Mouse (Mus musculus) neural tube, embryonic 15.5 days (tissue): Measurements from ENCODE around the gene Ptdss2. TPM values are rescaled to one million over a fixed set of nuclear protein-coding genes. Genes with fewer than 3 reads are reported as not detected.
A peak's percentile ranks its signal among the peaks of the same experiment; 100 is the strongest.

Experiments used
- ATAC-seq: fragments of 200-750 bp; cut with Nextera tagmentation; 2 replicates; pipeline ENCODE4 v1.8.0; 2017; ENCODE audit warnings: mild to moderate bottlenecking, moderate TSS enrichment, moderate library complexity; ENCODE audit not compliant: low FRiP score
- H3K27ac ChIP-seq: fragments of 300-500 bp; sonication (generic); replicated peaks from 2 replicates; pipeline ENCODE4 v1.5.1; 2015; ENCODE audit warnings: mild to moderate bottlenecking, inconsistent platforms
- H3K27me3 ChIP-seq: fragments of 300-500 bp; sonication (generic); replicated peaks from 2 replicates; pipeline ENCODE4 v1.6.1; 2015; ENCODE audit warnings: inconsistent platforms
- H3K36me3 ChIP-seq: fragments of 300-500 bp; sonication (generic); 2 replicates; pipeline ENCODE4 v1.6.1; 2015; ENCODE audit warnings: inconsistent platforms
- H3K4me1 ChIP-seq: fragments of 300-500 bp; sonication (generic); 2 replicates; pipeline ENCODE4 v1.6.1; 2015; ENCODE audit warnings: inconsistent platforms
- H3K4me2 ChIP-seq: fragments of 300-500 bp; sonication (generic); 2 replicates; pipeline ENCODE4 v1.6.1; 2015; ENCODE audit warnings: inconsistent platforms, mild to moderate bottlenecking, moderate library complexity
- H3K4me3 ChIP-seq: fragments of 300-500 bp; sonication (generic); replicated peaks from 2 replicates; pipeline ENCODE4 v1.5.1; 2015; ENCODE audit warnings: mild to moderate bottlenecking, inconsistent platforms
- H3K9ac ChIP-seq: fragments of 300-500 bp; sonication (generic); replicated peaks from 2 replicates; pipeline ENCODE4 v1.6.1; 2015; ENCODE audit warnings: mild to moderate bottlenecking, inconsistent platforms
- H3K9me3 ChIP-seq: fragments of 300-500 bp; sonication (generic); replicated peaks from 2 replicates; pipeline ENCODE4 v1.6.1; 2016; ENCODE audit warnings: inconsistent platforms
- WGBS: fragments of 180-500 bp; shearing (Covaris S2); methylation state at CpG from one replicate; pipeline ENCODE4 v1.1.7; 2015; ENCODE audit warnings: mixed read lengths; 5-methylcytosine and 5-hydroxymethylcytosine counted together
- polyA plus RNA-seq: library from polyadenylated mRNA; unstranded; fragments of >200 nt; fragmentation: Nextera tagmentation; extraction: Ambion mirVana; gene quantifications from 2 replicates; pipeline ENCODE4 v1.2.1, GENCODE M21; 2015

Gene Ptdss2
- polyA plus RNA-seq, 1 experiment from 2014 or later: 86.7 TPM

DNA sequence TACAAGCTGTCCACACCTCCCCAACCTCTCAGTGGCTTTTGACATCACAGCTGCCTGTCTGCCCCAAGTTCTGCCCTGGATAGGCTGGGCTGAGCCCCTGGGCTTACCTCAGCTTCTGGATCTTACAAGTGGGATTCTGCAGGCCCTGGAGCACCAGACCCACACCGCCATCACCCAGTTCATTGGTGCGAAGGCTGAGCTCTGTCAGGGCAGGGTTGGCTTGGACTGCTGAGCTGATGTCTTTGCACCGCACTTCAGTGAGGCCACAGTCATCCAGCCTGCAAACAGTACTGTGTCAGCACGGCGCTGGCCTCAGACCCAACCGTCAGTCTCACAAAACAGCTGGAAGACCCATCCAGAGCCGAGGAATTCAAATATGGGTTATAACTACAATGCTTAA lies 42.2 kb downstream of the Ptdss2 start:
- H3K4me1 ChIP-seq: peaks cover 15% of the 10 kb centered on the region

DNA sequence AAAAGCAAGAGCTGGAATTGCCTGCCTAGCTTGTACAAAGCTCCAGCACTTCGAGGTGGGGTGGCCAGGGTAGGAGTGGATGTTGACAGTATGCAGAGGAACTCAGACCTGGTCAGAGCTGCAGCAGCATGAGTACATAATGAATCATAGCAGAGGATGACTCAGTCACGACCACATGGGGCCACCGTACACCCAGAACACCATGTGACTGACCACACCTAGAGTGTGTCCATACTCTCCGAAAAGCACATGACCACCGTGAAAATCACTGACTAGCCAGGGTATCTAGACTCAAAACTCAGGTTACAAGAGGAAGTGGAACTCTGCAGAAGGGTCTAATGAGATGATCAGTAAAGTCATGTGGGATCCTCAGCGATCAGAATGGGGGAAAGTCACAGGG lies 42.7 kb downstream of the Ptdss2 start:
- Histone ChIP-seq H3K9me3 (no peaks in the 10 kb centered on the region), H3K4me3 (no peak overlapping the region), H3K4me1 (peaks cover 15% of the 10 kb centered on the region), H3K9ac (no peak overlapping the region), H3K27ac (no peak overlapping the region), H3K36me3 (peaks cover 37% of the 10 kb centered on the region), H3K4me2 (no peak overlapping the region), H3K27me3 (no peaks in the 10 kb centered on the region)
- 90% methylated on average over 6 of the region's 6 CpGs for WGBS
- no peak for ATAC-seq

More for the DNA sequence above, 42.2 kb downstream of the Ptdss2 start:
- ATAC-seq: no peak
- no peak overlapping the region for H3K4me3 ChIP-seq
- WGBS: 93% methylated on average over 7 of the region's 7 CpGs
- H3K9ac ChIP-seq: no peak overlapping the region
- no peak overlapping the region for H3K4me2 ChIP-seq
- no peak overlapping the region for H3K27ac ChIP-seq
- H3K27me3 ChIP-seq: no peaks in the 10 kb centered on the region
- H3K9me3 ChIP-seq: no peaks in the 10 kb centered on the region
- H3K36me3 ChIP-seq: peaks cover 39% of the 10 kb centered on the region

DNA sequence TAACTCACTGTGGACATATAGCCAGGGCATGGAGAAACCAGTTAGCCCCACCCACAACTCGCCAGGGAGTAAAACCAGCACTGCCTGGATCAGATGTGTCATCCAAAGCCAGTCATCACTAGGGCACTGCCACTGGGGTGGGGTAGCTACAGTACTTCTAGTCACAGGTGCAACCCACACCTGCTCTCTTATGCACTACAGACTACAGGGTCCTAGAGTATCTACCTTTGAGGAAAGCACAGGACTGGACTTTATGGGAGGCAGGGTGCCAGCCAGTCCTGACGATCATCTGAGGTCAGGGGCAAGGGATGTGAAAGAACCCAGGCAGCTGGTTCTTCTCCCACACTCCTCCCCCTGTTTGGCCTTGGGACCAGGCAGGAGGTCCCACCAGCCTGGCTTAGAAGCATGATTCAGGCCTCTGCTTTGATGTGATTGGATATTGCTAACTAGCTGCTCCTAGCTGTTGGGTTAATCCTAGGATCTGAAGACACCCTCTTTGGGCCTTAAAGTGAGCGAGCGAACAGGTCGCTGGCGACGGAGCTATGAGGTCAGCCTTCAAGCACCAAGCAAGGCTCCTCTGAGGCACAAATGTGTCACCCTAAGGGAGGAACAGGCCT lies 45.8 kb downstream of the Ptdss2 start:
- WGBS: 17% methylated on average over 7 of the region's 7 CpGs
- Histone ChIP-seq H3K9ac (peak overlapping the region; percentile 47), H3K9me3 (no peaks in the 10 kb centered on the region), H3K4me3 (peak overlapping the region; percentile 37), H3K4me1 (peaks cover 20% of the 10 kb centered on the region), H3K27me3 (no peaks in the 10 kb centered on the region), H3K36me3 (peaks cover 13% of the 10 kb centered on the region), H3K27ac (0 out of 2 replicates have a peak overlapping the region, but pooled peaks have one; percentile 4), H3K4me2 (peak overlapping the region; percentile 54)
- no peak for ATAC-seq

DNA sequence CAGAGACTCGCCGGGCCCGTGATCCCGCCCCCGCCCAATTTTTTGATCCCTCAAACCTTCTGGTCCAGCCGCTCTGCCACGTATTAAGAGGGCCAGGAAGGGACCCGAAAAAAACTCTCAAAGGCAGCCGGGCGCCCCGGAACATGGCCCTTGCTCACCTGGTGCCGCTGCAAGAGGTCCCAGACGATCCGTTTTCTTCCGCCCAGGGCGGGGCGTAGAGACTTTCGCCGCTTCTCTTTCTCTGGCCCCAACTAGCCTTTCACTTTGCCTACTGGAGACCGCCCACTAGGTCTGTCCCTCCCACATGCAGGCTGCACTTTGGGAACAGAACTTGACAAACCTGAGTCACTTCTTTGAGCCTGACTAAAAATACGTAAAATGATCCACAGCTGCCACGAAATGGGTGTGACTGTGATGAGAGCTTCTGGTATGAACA lies 46.4 kb downstream of the Ptdss2 start:
- Histone ChIP-seq H3K36me3 (peaks cover 10% of the 10 kb centered on the region; the same call in 1 of the 2 replicates), H3K9ac (peak overlapping the region; percentile 47), H3K4me1 (peaks cover 25% of the 10 kb centered on the region), H3K4me3 (peak overlapping the region; percentile 37), H3K9me3 (no peaks in the 10 kb centered on the region), H3K27me3 (no peaks in the 10 kb centered on the region), H3K27ac (0 out of 2 replicates have a peak overlapping the region, but pooled peaks have one; percentile 4), H3K4me2 (peak overlapping the region; percentile 54)
- 6% methylated on average over 22 of the region's 22 CpGs for WGBS
- no peak for ATAC-seq

DNA sequence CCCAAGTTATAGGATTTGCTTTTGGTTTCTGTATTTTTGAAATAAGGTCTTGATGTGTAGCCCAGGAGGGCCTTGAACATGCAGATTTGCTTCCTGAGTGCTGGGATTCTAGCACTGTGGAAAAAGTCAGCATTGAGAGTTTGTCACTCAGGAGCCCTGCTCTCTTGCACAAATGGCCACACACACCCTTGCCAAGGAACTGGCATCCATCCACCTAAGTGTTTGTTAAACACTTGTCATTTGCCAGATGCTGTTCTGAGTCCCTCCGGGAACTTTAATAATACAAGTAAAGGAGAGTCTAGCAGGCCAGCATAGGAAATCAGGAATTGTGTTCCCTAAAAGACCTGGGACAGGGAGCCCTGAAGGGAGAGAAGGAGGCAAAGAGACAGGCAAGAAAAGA lies 47.1 kb downstream of the Ptdss2 start:
- no peak overlapping the region for H3K4me3 ChIP-seq
- no peak for ATAC-seq
- no peaks in the 10 kb centered on the region for H3K27me3 ChIP-seq
- 68% methylated on average over 1 of the region's 1 CpGs for WGBS
- H3K9me3 ChIP-seq: no peaks in the 10 kb centered on the region
- H3K4me2 ChIP-seq: no peak overlapping the region
- H3K9ac ChIP-seq: 0 out of 2 replicates have a peak overlapping the region, but pooled peaks have one; percentile 2
- H3K27ac ChIP-seq: no peak overlapping the region; the same call in 1 of the 2 replicates
- peaks cover 26% of the 10 kb centered on the region for H3K4me1 ChIP-seq
- H3K36me3 ChIP-seq: peaks cover 7% of the 10 kb centered on the region; the same call in 1 of the 2 replicates

DNA sequence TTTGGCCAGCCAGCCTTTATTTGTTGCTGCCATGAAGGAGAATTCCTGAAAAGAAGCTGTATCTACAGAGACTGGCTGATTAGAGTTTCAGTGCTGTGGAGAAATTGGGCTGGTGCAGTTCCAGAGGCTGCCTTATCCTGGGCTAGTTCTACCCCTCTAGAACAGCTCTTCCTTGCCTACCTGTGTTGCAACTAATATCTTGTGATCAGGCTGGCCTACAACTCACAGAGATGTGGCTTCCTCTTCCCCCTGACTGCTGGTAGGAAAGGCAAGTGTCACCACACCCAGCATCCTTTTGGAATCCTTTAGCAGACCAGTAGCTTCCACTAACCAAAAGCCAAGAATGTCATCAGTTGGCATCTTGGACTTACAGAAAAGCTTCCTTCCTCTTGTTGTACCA lies 47.7 kb downstream of the Ptdss2 start:
- no peak for ATAC-seq
- H3K36me3 ChIP-seq: peaks cover 7% of the 10 kb centered on the region; the same call in 1 of the 2 replicates

DNA sequence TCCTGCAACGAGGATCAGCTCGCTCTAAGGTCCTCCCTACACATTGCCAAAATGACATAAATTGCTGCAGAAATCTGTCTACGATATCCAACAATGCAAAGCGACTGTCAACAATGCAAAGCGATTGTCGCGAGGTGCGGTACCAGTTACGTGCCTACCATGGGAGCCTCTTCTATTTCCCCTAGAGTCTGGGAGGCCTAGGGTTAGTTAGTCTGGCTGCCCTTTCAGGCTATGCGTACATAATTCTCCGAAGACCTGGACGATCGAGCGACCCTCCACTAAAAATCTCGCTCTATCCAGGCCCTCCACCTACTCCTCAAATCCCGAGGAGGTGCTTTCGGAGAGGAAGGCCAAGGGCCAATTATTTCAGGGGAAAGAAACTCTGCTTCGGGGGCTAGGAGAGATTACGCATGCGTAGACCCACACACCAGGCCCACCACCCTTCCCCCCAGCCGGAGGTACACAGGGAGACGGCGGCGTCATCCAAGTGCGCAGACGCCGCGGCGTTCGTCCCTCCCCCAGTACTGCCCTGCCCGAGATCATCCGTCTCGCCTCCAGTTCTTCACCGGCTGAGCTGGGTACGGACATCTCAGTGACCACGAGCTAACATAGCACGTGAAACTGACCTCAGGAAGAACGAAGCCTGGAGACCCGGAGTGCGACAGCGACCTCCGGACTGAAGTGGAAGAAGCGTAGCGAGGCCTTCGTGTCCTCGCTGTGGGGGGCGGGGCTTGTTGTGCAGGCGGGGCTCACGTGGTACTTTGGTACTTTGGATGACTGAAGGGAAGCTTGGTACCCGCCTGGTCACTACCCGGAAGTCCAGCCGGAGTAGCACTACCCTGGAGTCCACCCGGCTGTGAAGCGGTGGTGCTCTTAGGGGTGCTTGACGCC lies 50.2 kb downstream of the Ptdss2 start, which contains the start of gene Rnh1:
Gene Rnh1, minus strand, starts transcription at position 742 of the 891 bp plus-strand sequence.
- H3K4me3 ChIP-seq: peak within 1 kb of the TSS; percentile 55
- peaks cover 29% of the 10 kb centered on the region for H3K4me1 ChIP-seq
- H3K9ac ChIP-seq: peak within 1 kb of the TSS; percentile 59
- H3K27ac ChIP-seq: peak within 1 kb of the TSS; percentile 96
- H3K9me3 ChIP-seq: no peaks in the 10 kb centered on the region
- ATAC-seq: peak; percentile 98
- WGBS: 2% methylated on average over 55 of the region's 55 CpGs
- peak within 1 kb of the TSS; percentile 83 for H3K4me2 ChIP-seq
- H3K36me3 ChIP-seq: no peaks in the 10 kb centered on the region
- no peaks in the 10 kb centered on the region for H3K27me3 ChIP-seq

More for the DNA sequence above, 47.7 kb downstream of the Ptdss2 start:
- Histone ChIP-seq H3K27me3 (no peaks in the 10 kb centered on the region), H3K4me1 (peaks cover 26% of the 10 kb centered on the region), H3K27ac (no peak overlapping the region), H3K9me3 (no peaks in the 10 kb centered on the region), H3K4me3 (no peak overlapping the region), H3K9ac (0 out of 2 replicates have a peak overlapping the region, but pooled peaks have one; percentile 2), H3K4me2 (no peak overlapping the region)

DNA sequence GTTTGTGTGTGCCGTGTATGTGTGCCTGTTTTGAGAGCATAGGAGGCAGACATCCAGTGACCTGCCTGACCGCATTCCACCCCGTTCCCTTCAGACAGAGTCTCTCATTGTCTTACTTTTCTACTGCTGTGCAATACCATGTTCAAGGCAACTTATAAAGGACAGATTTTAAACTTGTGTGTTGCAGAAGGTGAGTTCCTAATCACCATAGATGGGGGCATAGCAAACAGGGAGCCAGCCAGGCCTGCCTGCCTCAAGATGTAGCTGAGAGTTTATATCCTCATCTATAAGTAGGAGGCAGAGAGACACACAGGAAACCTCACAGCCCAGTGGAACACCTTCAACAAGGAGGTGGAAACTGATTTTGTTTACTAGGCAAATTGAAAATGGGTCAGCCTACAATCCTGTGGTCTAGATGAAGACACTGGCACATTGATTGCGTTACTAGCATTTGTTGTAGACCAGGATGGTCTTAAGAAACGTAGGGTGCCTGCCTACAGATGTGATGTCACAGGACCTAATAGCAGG lies 51.2 kb downstream of the Ptdss2 start:
- 84% methylated on average over 5 of the region's 5 CpGs for WGBS
- H3K9me3 ChIP-seq: no peaks in the 10 kb centered on the region
- ATAC-seq: no peak
- no peaks in the 10 kb centered on the region for H3K27me3 ChIP-seq
- peak overlapping the region; percentile 83 for H3K4me2 ChIP-seq
- peak overlapping the region; percentile 96 for H3K27ac ChIP-seq
- H3K4me1 ChIP-seq: peaks cover 20% of the 10 kb centered on the region
- H3K9ac ChIP-seq: peak overlapping the region; percentile 59
- no peaks in the 10 kb centered on the region for H3K36me3 ChIP-seq
- H3K4me3 ChIP-seq: peak overlapping the region; percentile 55

DNA sequence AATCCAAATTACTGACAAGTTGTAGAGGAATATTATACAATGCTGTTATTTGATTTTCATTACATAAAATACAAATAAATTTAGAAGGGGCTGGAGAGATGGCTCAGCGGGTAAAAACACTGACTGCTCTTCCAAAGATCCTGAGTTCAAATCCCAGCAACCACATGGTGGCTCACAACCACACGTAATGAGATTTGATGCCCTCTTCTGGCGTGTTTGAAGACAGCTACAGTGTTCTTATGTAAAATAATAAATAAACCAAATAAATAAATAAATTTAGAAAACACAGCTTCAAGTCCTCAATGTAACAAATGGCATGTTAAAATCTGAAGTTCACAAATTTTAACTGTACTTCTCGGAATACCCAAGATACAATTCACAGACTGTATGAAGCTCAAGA lies 52.9 kb downstream of the Ptdss2 start:
- no peaks in the 10 kb centered on the region for H3K9me3 ChIP-seq
- H3K27me3 ChIP-seq: no peaks in the 10 kb centered on the region
- no peak overlapping the region for H3K9ac ChIP-seq
- no peak for ATAC-seq
- no peaks in the 10 kb centered on the region for H3K36me3 ChIP-seq
- H3K27ac ChIP-seq: no peak overlapping the region
- WGBS: 91% methylated on average over 4 of the region's 4 CpGs
- no peak overlapping the region for H3K4me3 ChIP-seq
- no peak overlapping the region for H3K4me2 ChIP-seq
- peaks cover 13% of the 10 kb centered on the region for H3K4me1 ChIP-seq

DNA sequence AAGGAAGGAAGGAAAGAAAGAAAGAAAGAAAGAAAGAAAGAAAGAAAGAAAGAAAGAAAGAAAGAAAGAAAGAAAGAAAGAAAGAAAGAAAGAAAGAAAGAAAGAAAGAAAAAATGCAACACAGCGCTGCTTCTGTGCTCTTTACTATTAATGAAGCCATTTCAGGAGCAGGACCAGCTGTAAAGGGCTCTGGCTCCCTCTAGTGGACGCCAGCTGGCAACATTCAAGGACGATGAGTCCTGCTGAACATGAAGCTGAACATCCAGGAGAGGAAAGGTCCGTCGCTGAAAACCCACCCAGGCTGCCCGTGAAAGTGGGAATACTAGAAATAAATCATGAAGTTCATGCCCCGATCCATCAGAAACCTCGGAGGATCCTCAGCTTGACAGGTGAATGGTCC lies 54.0 kb downstream of the Ptdss2 start:
- H3K27ac ChIP-seq: no peak overlapping the region
- 2% methylated on average over 8 of the region's 8 CpGs for WGBS
- H3K27me3 ChIP-seq: no peaks in the 10 kb centered on the region
- H3K9ac ChIP-seq: no peak overlapping the region
- ATAC-seq: no peak
- H3K36me3 ChIP-seq: no peaks in the 10 kb centered on the region
- H3K9me3 ChIP-seq: no peaks in the 10 kb centered on the region
- H3K4me1 ChIP-seq: peaks cover 13% of the 10 kb centered on the region
- H3K4me3 ChIP-seq: no peak overlapping the region
- H3K4me2 ChIP-seq: peak overlapping the region; percentile 6; the same call in 1 of the 2 replicates

DNA sequence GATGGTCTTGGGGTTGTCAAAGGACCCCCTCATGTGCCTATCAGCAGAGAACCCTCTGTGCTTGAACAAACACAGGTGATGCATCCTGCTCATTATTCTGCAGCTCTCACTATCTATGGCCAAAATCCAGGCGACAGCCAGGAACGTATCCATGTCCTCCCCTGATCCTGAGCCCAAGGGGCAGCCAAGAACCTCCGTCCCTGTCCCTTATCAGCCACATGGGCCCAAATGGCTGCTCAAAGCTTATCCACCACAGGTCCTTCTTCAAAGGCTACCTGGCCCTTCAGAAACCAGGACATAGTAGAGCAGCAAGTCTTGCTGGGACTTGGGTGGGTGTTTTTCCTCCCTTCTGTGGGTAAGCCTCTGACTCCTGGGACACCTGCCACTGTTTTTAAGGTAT lies 66.0 kb downstream of the Ptdss2 start:
- Histone ChIP-seq H3K4me1 (peaks cover 15% of the 10 kb centered on the region), H3K36me3 (peaks cover 36% of the 10 kb centered on the region), H3K4me2 (no peak overlapping the region), H3K9me3 (no peaks in the 10 kb centered on the region), H3K9ac (no peak overlapping the region), H3K27me3 (no peaks in the 10 kb centered on the region), H3K27ac (no peak overlapping the region), H3K4me3 (no peak overlapping the region)
- ATAC-seq: no peak
- WGBS: 88% methylated on average over 3 of the region's 3 CpGs
